Mouse (Mus musculus): Measurements from ENCODE around the gene Fcgr4. TPM values are rescaled to one million over a fixed set of nuclear protein-coding genes. Genes with fewer than 3 reads are reported as not detected.
"Not testable (repeated sequence)": the region's sequence is repeated elsewhere in the genome, so short reads cannot be mapped to it uniquely, and the experiment has no call there.

The Fcgr4 gene
- total RNA-seq, 2 experiments from 2014 or later, result 0.30 TPM; not detected in 1

DNA sequence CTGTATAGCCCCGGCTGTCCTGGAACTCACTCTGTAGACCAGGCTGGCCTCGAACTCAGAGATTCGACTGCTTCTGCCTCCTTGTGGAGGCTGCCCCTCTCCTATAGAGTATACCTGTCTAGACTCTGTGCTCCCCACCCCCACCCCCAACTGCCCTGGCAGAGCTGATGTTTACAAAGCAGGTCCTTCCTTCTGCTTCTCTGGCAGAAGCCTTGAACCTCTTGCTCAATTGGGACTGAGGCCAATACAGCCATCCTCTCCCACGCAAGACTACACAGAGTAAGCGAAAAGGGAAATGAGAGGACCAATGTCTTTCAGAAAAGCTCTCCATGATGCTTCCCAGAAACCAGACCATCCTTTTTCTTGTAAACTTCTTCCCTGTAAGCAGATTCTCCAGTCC is 38.5 kb downstream of the Fcgr4 start:
- no peak for DNase-seq

GRCm38 (mm10) chr1:171059203-171059602 is 40.5 kb downstream of the Fcgr4 start:
- no peak for DNase-seq

- DNase-seq, result no peak
These were observed 41.7 kb downstream of the Fcgr4 start for GRCm38 (mm10) chr1:171060392-171060791.

DNA sequence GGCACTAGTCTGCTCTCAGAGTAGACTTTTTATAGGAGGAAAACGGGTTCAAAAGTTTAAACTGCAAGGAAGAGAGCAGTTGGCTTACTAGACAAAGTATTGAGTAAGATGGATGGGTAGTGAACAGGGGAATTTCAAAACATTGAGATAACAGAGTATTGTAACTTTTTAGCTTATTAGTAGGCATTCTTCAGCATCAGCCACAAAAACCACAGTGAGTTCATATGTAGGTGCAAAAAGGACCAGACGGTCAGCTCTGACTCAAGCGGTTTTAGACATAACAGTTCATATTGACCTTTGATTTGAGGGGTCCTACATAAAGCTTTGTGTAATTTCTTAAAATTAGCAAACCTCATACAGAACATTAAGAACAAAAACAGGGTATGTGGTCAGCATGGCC is 42.8 kb downstream of the Fcgr4 start:
- no peak for DNase-seq

- peak; percentile 64 to 68 for DNase-seq
These were observed 45.1 kb downstream of the Fcgr4 start for GRCm38 (mm10) chr1:171063569-171064490.

DNA sequence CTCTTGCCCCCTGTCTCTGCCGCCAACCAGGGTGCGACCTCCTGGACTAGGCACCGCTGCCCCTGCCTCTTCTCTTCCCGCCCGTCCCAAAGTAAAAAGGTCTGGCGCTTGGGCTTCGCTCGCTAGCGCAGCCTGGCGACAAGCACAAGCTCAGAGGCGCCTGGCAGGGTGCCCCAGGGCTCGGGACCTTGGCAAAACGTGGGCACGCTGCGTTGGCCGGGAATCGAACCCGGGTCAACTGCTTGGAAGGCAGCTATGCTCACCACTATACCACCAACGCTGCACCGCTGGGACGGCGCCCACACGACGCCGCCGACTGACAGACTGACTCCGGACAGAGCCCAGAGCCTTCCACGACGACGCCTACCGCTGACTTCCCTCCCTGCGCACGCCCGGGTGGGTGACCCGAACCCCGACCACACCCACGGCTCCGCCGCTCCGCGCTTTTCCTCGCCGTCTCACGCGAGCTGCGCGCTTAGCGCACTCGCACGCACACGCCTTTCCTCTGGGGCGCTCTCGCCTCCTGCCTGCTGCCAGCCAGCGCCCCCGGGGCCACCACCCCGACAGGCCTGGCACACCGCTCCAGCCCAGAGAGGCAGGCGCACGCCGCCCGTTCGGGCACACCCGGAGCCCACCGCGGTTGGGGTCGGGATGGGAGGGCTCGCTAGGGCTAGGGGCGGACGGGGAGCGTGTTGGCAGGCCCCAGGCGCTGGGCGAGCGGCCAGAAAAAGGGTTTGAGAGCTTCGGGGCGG is 45.9 kb downstream of the Fcgr4 start, which contains the start of gene Fcgr3:
Fcgr3 (minus strand) TSS at position 445 of the 752 bp plus-strand sequence.
- peak; percentile 84 to 87 for DNase-seq

- peak; percentile 54 for DNase-seq
These were observed 46.5 kb downstream of the Fcgr4 start for GRCm38 (mm10) chr1:171065243-171065587.

DNA sequence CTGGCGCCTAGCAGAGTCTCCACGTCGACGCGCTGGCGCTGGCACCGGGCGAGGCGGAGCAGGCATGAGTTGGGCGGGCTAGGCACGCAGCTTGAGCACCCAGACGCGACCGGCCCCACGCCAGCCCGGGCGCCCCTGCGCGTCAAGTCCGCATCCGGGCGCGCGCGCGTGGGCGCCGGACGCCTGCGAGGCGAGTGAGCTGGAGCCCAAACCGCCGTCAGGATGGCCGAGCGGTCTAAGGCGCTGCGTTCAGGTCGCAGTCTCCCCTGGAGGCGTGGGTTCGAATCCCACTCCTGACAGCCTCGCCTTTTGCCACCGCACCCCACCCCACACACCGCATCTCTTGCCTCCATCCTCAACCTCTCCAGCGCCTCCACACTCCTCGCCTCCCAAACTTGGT is 47.0 kb downstream of the Fcgr4 start:
- peak; percentile 49 to 66 for DNase-seq

- not testable (repeated sequence) for DNase-seq
These were observed 47.9 kb downstream of the Fcgr4 start for GRCm38 (mm10) chr1:171066583-171066982.

DNA sequence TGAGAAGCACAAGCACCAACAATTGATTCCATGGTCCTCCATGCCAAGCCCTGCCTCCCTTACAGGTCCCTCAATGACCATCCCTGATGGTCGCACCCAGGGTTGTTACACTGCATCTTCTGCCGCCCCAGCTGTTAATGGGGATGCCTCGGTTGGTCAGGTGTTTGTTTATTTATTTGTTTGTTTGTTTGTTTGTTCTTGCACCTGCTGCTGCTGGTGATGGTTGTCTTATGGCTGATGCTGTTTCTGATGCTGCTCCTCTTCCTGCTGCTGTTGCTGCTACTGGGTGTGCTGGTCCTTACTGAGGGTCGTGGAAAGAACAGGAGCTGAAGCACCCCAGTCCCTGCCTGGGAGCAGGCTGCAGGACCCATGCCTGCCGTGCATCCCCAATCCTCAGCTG is 49.2 kb downstream of the Fcgr4 start:
- DNase-seq, result not testable (repeated sequence)

GRCm38 (mm10) chr1:171069508-171069907 is 50.8 kb downstream of the Fcgr4 start:
- DNase-seq, result not testable (repeated sequence)

GRCm38 (mm10) chr1:171070879-171071278 is 52.2 kb downstream of the Fcgr4 start:
- DNase-seq, result not testable (repeated sequence)

- DNase-seq, result not testable (repeated sequence)
These were observed 53.0 kb downstream of the Fcgr4 start for GRCm38 (mm10) chr1:171071726-171072125.

- not testable (repeated sequence) for DNase-seq
These were observed 53.5 kb downstream of the Fcgr4 start for GRCm38 (mm10) chr1:171072217-171072616.

DNA sequence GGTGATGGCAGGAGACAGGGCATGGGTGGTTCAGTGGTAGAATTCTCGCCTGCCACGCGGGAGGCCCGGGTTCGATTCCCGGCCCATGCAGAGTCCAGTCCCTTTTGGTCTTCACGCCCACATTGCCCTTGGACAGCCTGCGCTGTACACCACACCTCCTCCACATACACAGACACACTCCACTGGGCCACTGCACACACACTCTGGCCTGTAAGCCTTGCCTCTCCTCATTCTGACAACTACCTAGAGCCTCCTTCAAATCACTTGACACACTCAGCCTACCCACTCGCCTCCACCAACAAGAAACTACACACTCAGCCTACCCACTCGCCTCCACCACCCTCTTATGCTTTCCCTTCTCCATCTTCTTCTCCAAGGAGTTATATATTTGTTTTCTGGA is 55.6 kb downstream of the Fcgr4 start:
- not testable (repeated sequence) for DNase-seq

DNA sequence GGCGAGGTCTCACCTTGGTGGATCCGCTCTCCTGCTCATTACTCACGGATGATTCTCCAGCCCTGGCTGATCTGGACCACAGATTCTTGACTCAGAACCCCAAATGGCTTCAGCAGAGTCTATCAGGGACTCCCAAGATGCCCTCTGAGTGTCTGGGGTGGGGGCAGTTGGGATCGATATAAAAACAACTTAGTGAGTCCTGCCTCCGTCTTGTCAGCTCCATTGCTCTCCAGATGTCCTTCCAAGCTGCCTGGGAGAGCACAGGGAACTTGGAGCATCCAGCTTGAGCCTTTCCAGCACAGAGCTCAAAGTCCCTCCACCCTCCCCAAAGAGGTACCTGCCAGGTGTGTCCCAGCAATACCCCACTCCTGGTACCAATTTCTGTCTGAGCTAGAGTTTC is 57.5 kb downstream of the Fcgr4 start:
- not testable (repeated sequence) for DNase-seq

- not testable (repeated sequence) for DNase-seq
These were observed 58.5 kb downstream of the Fcgr4 start for GRCm38 (mm10) chr1:171077192-171077591.

DNA sequence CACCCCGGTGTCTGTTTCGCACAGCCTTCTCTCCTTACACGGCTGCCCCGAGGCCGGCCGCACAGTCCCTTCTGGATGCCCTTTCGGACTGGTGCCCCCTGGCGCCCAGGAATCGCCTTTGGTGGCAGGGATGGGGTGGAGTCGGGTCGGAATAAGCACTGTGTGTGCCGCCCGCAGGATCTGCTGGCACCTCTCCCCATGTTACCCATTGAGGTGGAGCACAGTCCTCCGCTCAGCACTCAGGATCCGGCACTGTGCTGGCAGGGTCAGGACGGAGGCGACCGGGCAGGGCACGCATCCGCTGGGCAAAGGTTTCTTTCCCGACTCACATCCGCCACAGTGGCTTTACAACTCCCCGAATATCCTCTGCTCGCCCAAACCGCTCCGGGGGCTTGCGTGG is 59.2 kb downstream of the Fcgr4 start:
- DNase-seq, result not testable (repeated sequence)

DNA sequence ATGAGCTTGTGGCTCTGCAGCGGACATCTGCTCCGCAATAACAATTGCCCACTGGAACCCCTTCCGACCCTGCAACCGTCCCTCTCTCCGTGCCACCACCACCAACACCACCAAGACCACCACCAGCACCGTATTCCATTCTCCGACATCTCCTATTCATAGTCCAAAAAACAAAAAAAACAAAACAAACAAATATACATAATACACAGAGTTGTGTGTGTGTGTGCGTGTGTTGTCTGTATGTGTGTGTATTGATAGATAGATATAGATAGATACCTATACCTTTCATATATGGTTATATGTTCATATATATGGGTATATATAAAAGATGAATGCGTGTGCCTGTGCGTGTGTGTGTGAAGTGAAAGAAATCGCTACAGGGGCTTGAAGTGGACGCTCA is 59.7 kb downstream of the Fcgr4 start:
- not testable (repeated sequence) for DNase-seq

DNA sequence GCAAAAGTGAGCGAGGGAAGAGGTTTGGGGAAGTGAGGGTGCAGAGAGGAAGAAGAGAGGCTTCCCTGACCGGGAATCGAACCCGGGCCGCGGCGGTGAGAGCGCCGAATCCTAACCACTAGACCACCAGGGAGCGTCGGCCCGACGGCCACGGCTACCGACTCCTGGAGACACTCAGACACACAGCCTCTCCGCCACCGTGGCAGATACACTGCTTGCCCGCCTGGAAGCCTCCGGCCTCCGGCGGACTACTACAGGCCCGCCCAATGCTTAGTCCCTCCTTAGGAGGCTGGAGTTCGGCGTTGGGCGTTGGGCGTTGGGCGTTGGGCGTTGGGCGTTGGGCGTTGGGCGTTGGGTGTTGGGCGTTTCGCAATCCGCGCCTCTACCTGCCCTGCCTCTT is 60.6 kb downstream of the Fcgr4 start:
- DNase-seq, result not testable (repeated sequence)
